Mouse (Mus musculus) skeletal muscle tissue, postnatal 0 days (tissue): ENCODE data around the gene Necab2. TPM values are rescaled to one million over a fixed set of nuclear protein-coding genes. Genes with fewer than 3 reads are reported as not detected.

Experiments
- polyA plus RNA-seq: library from polyadenylated mRNA; unstranded; fragments of >200 nt; fragmentation: Nextera tagmentation; extraction: Ambion mirVana; gene quantifications from 2 replicates; pipeline ENCODE4 v1.2.1, GENCODE M21; 2015

Necab2 gene
- 0.23 and 0.26 TPM in 2 replicates for polyA plus RNA-seq

GRCm38 (mm10) chr8:119446211-119446989, at the start of gene Necab2:
Necab2 (plus strand) TSS chr8:119446719.

GRCm38 (mm10) chr8:119433582-119434174, 12.8 kb upstream of the Necab2 start, which contains the start of gene Osgin1:
Osgin1 (plus strand) TSS chr8:119434124.

GRCm38 (mm10) chr8:119501598-119501997, 55.1 kb downstream of the Necab2 start, which contains the start of gene Slc38a8:
Slc38a8 (minus strand) TSS chr8:119501698.

Other genes with a start within 250 kb of the Necab2 start
- gene Hsbp1, start 102.2 kb upstream of the Necab2 start, polyA plus RNA-seq: 242 and 258 TPM in 2 replicates
- 96.9 and 121 TPM in 2 replicates for gene Mlycd, start 51.8 kb upstream of the Necab2 start, polyA plus RNA-seq
- gene Osgin1, start 12.6 kb upstream of the Necab2 start, polyA plus RNA-seq: 1.8 and 2.1 TPM in 2 replicates
- gene Slc38a8, start 55.0 kb downstream of the Necab2 start, polyA plus RNA-seq: not detected in 2 replicates
- gene Mbtps1, start 112.0 kb downstream of the Necab2 start, polyA plus RNA-seq: 39.1 and 41.9 TPM in 2 replicates
- 15.5 and 16.9 TPM in 2 replicates for gene Hsdl1, start 128.5 kb downstream of the Necab2 start, polyA plus RNA-seq
- gene Dnaaf1, start 128.5 kb downstream of the Necab2 start, polyA plus RNA-seq: not detected in 2 replicates
- gene Taf1c, start 158.5 kb downstream of the Necab2 start, polyA plus RNA-seq: 3.5 and 3.6 TPM in 2 replicates
- gene Adad2, start 166.0 kb downstream of the Necab2 start, polyA plus RNA-seq: not detected in 2 replicates
- 0.21 and 0.37 TPM in 2 replicates for gene Kcng4, start 189.0 kb downstream of the Necab2 start, polyA plus RNA-seq
- 52.7 and 62.0 TPM in 2 replicates for gene Wfdc1, start 219.6 kb downstream of the Necab2 start, polyA plus RNA-seq